Mouse (Mus musculus) testis, postnatal 10 days (tissue): Measurements from ENCODE around the gene Tmprss7.

ENCODE experiments used
- DNase-seq: peaks from one replicate; pipeline ENCODE4 v3.0.0; 2021; ENCODE audit warnings: low spot score

The Tmprss7 gene

DNA sequence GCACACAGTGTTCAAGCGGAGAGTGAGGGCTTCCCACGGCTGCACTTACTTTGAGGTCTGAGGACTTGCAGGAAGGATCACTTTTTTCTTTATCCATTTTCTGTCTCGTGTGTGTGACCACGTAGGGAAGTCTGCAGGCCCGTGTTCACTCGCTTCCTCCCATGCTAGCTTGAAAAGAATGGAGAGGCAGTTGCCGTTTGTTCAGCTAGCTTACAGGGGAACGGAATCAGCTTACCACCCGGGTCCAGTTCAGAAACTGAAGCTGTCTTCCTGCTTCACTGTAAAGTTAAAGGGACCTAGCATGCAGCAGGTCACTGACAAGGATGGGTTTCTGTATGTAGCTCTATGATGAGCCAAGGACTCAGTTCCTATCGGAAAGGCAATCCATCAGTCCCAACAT, at the start of gene Tmprss7:
Tmprss7 (minus strand) TSS at position 101 of the 400 bp plus-strand sequence.
- no peak for DNase-seq

DNA sequence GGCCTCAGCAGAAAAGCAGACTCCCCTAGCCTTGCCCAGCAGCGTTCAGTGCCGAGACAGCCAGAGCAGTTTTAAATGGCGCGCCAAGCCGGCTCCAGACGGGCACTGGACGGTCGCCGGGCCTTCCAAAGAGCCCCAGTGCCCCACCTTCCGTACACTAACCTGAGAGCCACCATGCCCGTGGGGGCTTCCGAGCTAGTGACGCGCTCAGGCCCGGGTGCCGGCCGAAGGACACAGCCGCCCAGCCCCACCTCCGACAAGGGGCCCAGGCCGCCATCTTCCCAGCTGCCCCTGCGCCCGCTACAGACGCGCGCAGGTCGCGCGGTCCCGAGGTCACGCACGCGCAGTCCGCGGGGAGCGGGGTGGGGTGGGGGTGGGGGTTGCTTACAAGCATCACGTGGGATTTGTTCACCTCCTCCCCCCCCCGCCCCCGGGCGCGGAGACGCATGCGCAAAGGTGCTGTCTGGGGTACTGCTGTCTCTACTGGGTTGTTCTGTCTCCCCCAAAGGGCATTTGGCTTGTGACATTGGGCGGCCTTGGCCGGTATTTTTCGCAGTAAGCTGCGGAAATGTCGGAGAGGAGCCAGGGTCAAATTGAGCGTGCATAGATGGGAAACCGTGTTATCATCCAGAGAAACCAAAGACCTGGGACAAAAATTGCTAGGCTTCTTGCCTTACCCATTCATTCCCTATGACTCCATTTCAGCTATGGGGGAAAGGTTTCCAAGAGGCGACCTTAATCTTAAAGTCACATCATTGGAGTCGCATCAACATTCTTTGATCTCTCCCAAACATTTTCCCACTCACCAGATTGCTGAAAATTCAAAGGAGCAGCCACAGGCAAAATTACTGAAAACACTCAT, 49.4 kb upstream of the Tmprss7 start, which contains the start of gene Abhd10:
Abhd10 (minus strand) TSS at position 341 of the 862 bp plus-strand sequence.
- peak; percentile 98 for DNase-seq

DNA sequence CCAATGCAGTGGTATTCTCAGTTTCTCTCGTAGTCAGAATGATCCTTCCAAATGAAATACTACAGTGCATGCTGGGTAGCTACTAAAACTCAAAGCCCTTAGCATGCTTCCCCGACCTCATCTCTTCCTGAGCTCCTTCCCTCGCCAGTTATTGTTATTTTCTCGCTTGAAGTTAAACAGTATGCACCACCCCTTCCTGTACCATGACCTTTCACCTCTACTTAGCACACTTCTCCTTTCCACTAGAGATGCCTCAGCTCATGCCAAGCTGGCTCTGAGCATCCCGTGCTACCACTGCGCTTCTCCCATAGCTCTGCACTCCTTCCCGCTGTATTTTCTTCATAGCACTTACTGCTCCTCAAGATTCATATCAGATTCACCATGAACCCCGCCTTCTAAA, 44.4 kb upstream of the Tmprss7 start:
- DNase-seq: no peak

DNA sequence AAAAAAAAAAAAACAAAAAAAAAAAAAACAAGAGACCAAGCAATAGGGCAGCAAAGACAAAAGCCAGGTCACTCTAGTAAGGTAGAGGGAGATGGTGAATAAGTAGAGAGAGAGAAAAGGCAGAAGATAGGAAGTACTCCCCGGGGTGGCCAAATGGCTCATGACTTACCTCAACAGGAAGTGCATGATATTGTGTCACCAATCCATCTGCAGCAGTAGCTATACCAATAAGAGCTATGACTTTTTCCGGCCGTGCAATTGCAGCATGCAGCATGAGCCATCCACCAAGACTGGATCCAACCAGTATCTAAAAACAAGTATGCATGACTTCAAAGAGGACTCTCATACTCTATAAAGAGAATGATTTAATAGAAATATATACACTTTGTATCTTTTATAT, 43.3 kb upstream of the Tmprss7 start:
- no peak for DNase-seq

DNA sequence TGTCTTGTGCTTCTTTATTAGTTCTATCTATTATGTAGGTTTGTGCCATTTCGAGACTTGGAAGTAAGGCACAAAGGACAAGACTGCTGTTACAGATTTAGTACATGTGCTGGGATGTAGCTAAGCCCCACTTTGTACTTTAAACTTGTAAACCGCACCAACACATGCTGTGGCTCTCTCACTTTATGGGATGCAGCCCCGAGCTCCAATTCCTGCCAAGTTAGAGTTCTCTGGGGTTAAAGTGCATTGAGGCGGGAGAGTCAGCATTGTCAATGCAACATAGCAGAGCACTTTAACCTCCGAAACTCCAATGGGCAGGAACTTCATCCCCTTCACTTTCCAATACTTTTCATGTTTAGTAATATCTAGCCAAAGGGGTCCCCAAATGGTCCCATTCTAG, 35.7 kb upstream of the Tmprss7 start:
- DNase-seq: no peak

- no peak for DNase-seq
Observed at GRCm38 (mm10) chr16:45724742-45725102, 31.3 kb upstream of the Tmprss7 start.

DNA sequence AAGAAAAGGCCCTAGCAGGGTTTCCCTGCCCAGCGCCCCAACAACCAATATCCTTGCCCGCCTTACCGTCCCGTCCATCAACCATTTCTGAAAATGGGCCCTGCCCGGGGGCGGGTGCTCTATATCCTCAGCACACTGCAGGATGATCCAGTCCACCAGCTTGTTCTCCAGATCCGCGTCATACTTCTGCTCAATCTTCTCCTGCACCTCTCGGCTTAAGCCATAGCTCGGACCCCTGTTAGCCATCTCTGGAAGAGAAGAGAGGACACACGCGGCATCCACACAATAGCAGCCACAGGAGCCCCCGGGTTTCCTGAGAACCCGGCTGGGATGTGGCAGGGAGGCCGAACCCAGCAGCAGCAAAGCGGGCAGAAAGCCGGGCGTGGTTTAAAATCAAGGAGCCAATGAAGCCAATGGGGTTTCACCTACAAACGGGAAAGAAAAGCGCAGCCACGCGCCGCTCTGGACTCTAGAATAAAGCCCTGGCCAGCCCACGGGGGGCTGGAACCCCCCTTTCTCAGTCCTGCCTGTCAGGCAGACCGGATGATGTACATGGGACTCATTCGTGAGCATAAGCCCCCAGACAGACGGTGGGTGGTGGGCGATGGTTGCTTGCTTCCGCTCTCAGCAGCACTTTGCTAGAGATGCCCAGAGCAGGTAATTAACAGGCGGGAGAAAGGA, 30.7 kb upstream of the Tmprss7 start, which contains the start of gene Tagln3:
Tagln3 (minus strand) TSS at position 548 of the 681 bp plus-strand sequence.
- peak; percentile 45 for DNase-seq

- DNase-seq: no peak
Observed at GRCm38 (mm10) chr16:45723172-45723901, 29.9 kb upstream of the Tmprss7 start.

- DNase-seq: no peak
Observed at GRCm38 (mm10) chr16:45722460-45722951, 29.0 kb upstream of the Tmprss7 start.

- no peak for DNase-seq
Observed at GRCm38 (mm10) chr16:45720022-45720630, 26.7 kb upstream of the Tmprss7 start.

- DNase-seq: no peak
Observed at GRCm38 (mm10) chr16:45718296-45718695, 24.8 kb upstream of the Tmprss7 start.

- no peak for DNase-seq
Observed at GRCm38 (mm10) chr16:45714489-45715150, 21.2 kb upstream of the Tmprss7 start.

GRCm38 (mm10) chr16:45713878-45714277, 20.4 kb upstream of the Tmprss7 start:
- no peak for DNase-seq

DNA sequence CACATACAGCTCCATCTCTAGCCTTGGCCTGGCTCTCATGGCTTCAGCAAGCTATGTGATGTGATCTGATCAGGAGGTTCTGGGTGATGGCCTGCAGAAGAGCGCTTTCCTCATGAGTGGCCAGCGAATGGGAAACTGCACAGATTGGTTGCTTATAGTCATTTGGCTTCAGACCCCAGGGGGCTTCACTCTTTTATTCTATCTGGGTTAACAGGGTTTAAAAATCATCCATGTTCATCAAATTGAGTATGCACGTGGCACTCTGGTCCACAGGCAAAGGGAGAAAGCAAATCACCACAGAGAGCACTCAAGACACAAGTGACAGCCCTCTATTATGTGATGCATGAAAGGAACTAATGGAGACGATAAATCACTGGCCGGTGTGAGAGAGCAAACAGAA, 19.8 kb upstream of the Tmprss7 start:
- no peak for DNase-seq

GRCm38 (mm10) chr16:45711263-45711662, 17.8 kb upstream of the Tmprss7 start:
- no peak for DNase-seq

- DNase-seq: no peak
Observed at GRCm38 (mm10) chr16:45699301-45699700, 5.8 kb upstream of the Tmprss7 start.

DNA sequence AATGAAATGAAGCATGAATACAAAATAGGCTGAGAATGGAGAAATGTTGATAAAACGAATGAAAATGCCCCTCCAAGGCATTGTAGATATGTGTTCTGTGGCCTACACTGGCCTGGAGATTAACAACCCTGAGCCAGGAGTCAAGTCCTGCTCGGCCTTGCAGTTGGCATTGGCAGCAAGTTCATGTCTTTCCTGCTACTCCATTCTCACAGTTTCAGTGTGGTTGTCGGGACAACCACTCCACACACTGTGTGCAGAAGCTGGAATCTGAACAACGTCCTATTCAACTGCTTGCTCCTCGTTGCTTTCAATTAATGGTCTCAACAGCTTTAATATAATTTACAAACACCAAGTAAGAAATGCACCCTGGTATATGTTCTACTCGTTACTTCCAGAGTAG, 4.5 kb upstream of the Tmprss7 start:
- DNase-seq: no peak

DNA sequence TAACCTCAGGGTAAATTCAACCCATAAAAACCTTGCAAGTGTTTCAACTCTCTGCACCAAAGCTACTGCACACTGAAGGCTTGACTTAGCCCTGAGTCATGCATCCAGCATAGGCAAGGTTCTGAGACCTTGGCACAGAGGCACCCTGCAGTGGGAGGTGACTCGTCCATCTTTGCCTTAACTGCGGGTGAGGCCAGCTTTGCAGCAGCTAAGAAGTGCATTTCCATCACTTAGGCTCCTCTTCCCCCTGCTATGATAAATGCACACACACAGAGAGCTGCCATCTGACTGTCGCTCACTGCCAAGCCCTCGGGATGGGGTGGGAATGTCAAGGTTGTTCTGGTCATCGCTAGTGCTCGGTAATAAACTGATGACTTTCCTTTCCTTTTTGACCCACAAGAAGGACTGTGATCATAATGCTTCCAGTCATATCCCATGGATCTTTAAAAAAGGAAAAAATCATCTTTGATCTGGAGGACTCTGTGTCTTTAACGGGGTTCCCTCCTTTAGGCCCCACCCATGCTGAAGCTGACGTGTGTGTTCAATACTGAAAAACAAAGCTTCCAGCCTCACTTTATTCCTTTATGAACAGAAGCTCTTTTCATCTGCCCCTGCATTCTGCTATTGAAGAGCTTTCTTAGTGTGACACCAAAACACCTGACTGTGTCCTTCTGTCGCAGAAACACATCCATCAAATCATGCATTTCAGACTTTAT, 2.1 kb upstream of the Tmprss7 start:
- no peak for DNase-seq

GRCm38 (mm10) chr16:45692851-45693250, 607 bp downstream of the Tmprss7 start:
- no peak for DNase-seq

DNA sequence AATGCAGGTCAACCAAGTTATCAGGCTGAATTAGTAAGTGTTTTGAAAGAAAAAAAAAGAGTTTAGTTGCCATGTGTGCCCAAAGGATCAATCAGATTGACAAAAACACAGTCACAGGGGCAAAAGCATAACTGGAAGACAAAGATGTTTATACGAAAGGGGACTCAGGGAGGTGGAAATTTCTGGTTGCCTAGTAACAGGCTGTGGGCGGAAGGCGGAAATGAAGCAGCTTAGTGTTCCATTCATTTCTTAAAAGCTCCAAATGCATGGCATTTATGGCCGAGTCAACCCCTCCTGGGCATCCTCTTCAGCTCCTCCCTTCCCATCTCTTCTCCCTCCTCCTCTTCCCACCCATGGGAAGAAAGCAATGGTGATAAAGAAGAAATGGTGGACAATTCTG, 3.3 kb downstream of the Tmprss7 start:
- no peak for DNase-seq

GRCm38 (mm10) chr16:45686833-45687232, 6.6 kb downstream of the Tmprss7 start:
- DNase-seq: no peak
